In the genomic region with DNA sequence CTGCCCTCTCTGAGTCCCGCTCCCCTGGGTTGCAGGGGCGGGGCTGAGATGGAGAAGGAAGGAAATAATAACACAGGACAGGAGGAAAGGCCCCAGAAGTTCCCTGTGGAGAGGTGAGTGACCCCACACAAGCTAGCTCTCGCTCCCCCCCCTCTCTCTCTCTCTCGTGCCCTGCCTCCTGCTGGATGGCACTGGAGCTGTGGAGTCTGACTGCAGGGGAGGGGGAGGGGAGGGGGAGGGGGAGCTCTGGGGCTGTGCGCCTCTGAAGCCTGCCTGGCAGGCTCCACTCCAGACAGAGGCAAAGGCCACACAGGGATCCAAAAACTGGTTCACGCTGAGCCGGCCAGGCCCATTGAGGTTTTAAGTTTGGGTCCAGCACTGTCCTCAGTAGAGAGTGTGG, we compare ENCODE assay signal across 12 mouse cellular contexts.
DNase-seq lines count a peak whose midpoint lies in the region; ATAC-seq and TF ChIP-seq lines count a peak whose summit lies in the region.
"Had no signal": no experiment of that assay in that cellular context is flagged by ENCODE, and none has a peak within 500 bp of the region (broad histone marks: within the 10 kb centered on the region; RNA-seq: fewer than 3 reads in every experiment).

No protein-coding gene starts in this region.

- no peak for DNase-seq in kidney, adult 18-20 months
- peak; percentile 59 for DNase-seq in ZHBTc4 (ENCODE audit: low read depth, low spot score)
- peak; percentile 63 for DNase-seq in embryo, embryonic 9.5 days (ENCODE audit: extremely low spot score)
- no peak for DNase-seq in urinary bladder, postnatal 4 days (ENCODE audit: low spot score in 2 of 2)
- no peak for DNase-seq in thymus, adult 2 months
- DNase-seq in right cerebral cortex, postnatal 10 days (ENCODE audit: low spot score in 2 of 2) = no peak
- DNase-seq: right cerebral cortex, postnatal 25 days had no signal

- no peak for TF ChIP-seq POLR2A in thymus, adult 2 months (IDR thresholded peaks at IDR 0.05; ENCODE audit: control insufficient read depth, extremely low read depth, insufficient read depth, low read length, poor library complexity)

- TF ChIP-seq CTCF in thymus, adult 2 months (IDR thresholded peaks at IDR 0.05; ENCODE audit: borderline replicate concordance, control insufficient read depth, extremely low read depth, insufficient read depth, low read length, poor library complexity) = no peak

- H3K4me3 ChIP-seq in kidney, embryonic 16.5 days (ENCODE audit: low read length) = no peak overlapping the region
- no peak overlapping the region for H3K4me3 ChIP-seq in midbrain, embryonic 12.5 days
- H3K4me3 ChIP-seq in thymus, adult 2 months (ENCODE audit: control insufficient read depth, insufficient read depth, low read length) = no peak overlapping the region
- H3K4me3 ChIP-seq: embryonic facial prominence, embryonic 13.5 days; heart, embryonic 15.5 days had no signal

- H3K27ac ChIP-seq in kidney, embryonic 16.5 days (ENCODE audit: low read length) = no peak overlapping the region
- H3K27ac ChIP-seq in midbrain, embryonic 12.5 days (replicated peaks) = peak overlapping the region; percentile 43
- no peak overlapping the region for H3K27ac ChIP-seq in thymus, adult 2 months (ENCODE audit: control insufficient read depth, insufficient read depth, low read length)
- H3K27ac ChIP-seq: embryonic facial prominence, embryonic 13.5 days; heart, embryonic 15.5 days; liver, embryonic 14.5 days had no signal

- H3K36me3 ChIP-seq in kidney, embryonic 16.5 days (ENCODE audit: insufficient read depth, low read length) = no peaks in the 10 kb centered on the region
- no peaks in the 10 kb centered on the region for H3K36me3 ChIP-seq in midbrain, embryonic 12.5 days
- H3K36me3 ChIP-seq in thymus, adult 2 months (ENCODE audit: control insufficient read depth, insufficient read depth, low read length) = no peaks in the 10 kb centered on the region
- H3K36me3 ChIP-seq: embryonic facial prominence, embryonic 13.5 days; heart, embryonic 15.5 days had no signal

- H3K9ac ChIP-seq in kidney, embryonic 16.5 days (replicated peaks; ENCODE audit: low read length) = 0 out of 2 replicates have a peak overlapping the region, but pooled peaks have one; percentile 16
- H3K9ac ChIP-seq in midbrain, embryonic 12.5 days (replicated peaks) = 0 out of 2 replicates have a peak overlapping the region, but pooled peaks have one; percentile 2
- H3K9ac ChIP-seq: embryonic facial prominence, embryonic 13.5 days; heart, embryonic 15.5 days; liver, embryonic 14.5 days had no signal

- no peaks in the 10 kb centered on the region for H3K27me3 ChIP-seq in kidney, embryonic 16.5 days (ENCODE audit: insufficient read depth, low read length)
- H3K27me3 ChIP-seq in midbrain, embryonic 12.5 days = no peaks in the 10 kb centered on the region
- H3K27me3 ChIP-seq in thymus, adult 2 months (ENCODE audit: control insufficient read depth, insufficient read depth, low read length) = no peaks in the 10 kb centered on the region; the same call in 1 of the 2 replicates
- H3K27me3 ChIP-seq: embryonic facial prominence, embryonic 13.5 days had no signal

- H3K4me1 ChIP-seq in kidney, embryonic 16.5 days (ENCODE audit: insufficient read depth, low read length) = peaks cover 18% of the 10 kb centered on the region
- peaks cover 54% of the 10 kb centered on the region for H3K4me1 ChIP-seq in midbrain, embryonic 12.5 days
- peaks cover 16% of the 10 kb centered on the region for H3K4me1 ChIP-seq in thymus, adult 2 months (replicated peaks; ENCODE audit: control insufficient read depth, insufficient read depth, low read length)

- H3K9me3 ChIP-seq in kidney, embryonic 16.5 days (ENCODE audit: low read length) = no peaks in the 10 kb centered on the region
- no peaks in the 10 kb centered on the region for H3K9me3 ChIP-seq in midbrain, embryonic 12.5 days
- H3K9me3 ChIP-seq: embryonic facial prominence, embryonic 13.5 days; heart, embryonic 15.5 days had no signal

- 31% methylated on average over 6 of the region's 7 CpGs for WGBS in kidney, embryonic 16.5 days
- WGBS in midbrain, embryonic 12.5 days = 10% methylated on average over 7 of the region's 7 CpGs
- WGBS in thymus, adult 2 months = 78% methylated on average over 6 of the region's 7 CpGs

- no peak for ATAC-seq in kidney, embryonic 16.5 days (ENCODE audit: low FRiP score, low TSS enrichment)
- no peak for ATAC-seq in midbrain, embryonic 12.5 days (ENCODE audit: low FRiP score, low read depth)

- no peak overlapping the region for H3K4me2 ChIP-seq in kidney, embryonic 16.5 days (replicated peaks; ENCODE audit: low read depth, low read length)
- H3K4me2 ChIP-seq in midbrain, embryonic 12.5 days (replicated peaks) = no peak overlapping the region
- H3K4me2 ChIP-seq: embryonic facial prominence, embryonic 13.5 days; heart, embryonic 15.5 days had no signal

Comparison
In these comparisons a context has a peak if more than half of its experiments do, and no peak if none do; other contexts are left out.
1. DNase-seq: peak in ZHBTc4 (single experiment) and embryo, embryonic 9.5 days (single experiment); none in kidney, adult 18-20 months (single experiment), urinary bladder, postnatal 4 days (0 of 2), thymus, adult 2 months (single experiment) and right cerebral cortex, postnatal 10 days (0 of 2).